Mouse (Mus musculus): ENCODE measurements around the gene Nfia.

The Nfia gene

DNA sequence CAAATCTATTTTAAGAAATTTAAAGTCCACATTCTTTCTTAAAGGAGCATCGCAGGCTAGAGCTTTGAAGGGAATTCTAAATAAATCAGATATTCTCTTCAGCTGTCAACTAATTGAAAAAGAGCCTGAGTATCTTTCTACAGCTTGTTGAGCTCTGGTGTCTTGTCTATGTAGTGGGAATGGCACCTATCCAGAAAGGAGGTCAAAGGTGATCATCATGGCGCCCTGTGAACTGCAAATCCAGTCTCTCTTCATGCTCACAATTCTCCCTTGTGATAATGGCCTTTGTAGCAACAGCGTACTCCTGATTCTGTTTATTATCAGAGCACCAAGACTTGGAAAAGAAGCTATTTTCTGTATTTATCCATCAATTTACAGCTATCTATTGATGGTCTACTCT lies 6.4 kb upstream of the Nfia start:
- DNase-seq (ENCODE audit: low read depth, low spot score) = no peak

- DNase-seq (ENCODE audit: low read depth, low spot score) = no peak
These were observed 5.5 kb upstream of the Nfia start for GRCm38 (mm10) chr4:97767025-97767424.

GRCm38 (mm10) chr4:97767516-97767915 lies 5.0 kb upstream of the Nfia start:
- no peak for DNase-seq (ENCODE audit: low read depth, low spot score)

GRCm38 (mm10) chr4:97769861-97770260 lies 2.7 kb upstream of the Nfia start:
- no peak for DNase-seq (ENCODE audit: low read depth, low spot score)

- no peak for DNase-seq (ENCODE audit: low read depth, low spot score)
These were observed 1.1 kb upstream of the Nfia start for GRCm38 (mm10) chr4:97771426-97771825.

DNA sequence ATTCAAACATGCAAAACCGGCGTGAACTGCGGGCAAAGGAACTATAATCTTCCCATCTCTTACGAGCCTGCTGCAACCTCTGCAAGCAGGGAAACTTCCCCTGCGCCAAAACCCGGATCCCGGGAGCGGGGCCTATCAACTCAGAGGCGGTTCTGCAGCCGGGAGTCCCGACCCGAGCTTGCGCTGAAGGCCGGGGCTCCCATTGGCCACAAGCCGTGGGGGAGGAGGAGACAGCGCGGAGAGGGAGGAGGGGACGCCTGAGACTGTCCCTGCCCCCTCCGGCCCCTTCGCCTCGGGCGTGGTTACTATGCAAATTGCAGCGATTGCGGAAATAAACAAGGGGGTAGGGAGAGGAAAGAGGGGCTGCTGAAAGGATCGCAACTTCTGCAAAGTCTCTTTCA lies 450 bp upstream of the Nfia start:
- peak; percentile 96 for DNase-seq (ENCODE audit: low read depth, low spot score)

DNA sequence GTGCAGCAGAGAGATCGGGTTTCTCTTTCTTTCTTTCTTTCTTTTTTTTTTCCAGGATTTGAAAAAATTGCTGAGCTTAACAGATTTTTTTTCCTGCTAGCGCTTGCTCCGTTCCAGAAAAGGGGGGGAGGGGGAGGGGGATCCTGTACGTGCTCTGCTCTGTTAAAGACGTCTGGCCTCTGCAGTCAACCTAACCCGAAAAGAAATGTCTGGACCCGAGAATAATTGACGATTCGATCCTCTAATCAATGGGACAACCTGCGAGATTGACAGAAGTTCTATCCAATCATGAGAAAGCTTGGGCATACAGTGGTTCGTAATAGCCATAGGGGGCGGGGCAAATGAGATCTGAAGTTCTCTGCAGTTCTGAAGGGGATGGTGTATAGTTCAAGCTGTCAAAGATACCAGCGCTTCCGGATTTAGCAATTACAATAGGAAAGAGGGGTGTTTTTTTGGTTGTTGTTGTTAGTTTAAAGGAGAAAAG lies 618 bp downstream of the Nfia start:
- peak; percentile 99 for DNase-seq (ENCODE audit: low read depth, low spot score)

DNA sequence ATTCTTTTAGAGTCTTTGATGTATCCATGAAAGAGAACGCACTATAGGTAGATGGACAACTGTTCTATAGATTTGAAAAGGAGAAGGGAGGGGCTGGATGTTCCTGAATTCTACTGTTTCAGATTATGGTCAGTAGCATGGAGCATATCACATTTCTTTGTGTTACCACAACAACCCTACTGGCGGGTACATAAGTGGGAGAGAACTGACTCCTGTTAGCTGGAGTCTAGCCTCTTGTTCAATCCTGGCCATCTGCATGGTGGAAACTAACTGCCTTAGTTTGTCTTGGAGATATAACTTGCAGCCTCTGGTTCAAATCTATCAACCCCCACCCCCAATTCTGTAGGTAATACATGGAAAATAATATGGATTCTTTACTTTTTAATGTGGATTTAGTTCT lies 1.3 kb downstream of the Nfia start:
- DNase-seq (ENCODE audit: low read depth, low spot score) = no peak

DNA sequence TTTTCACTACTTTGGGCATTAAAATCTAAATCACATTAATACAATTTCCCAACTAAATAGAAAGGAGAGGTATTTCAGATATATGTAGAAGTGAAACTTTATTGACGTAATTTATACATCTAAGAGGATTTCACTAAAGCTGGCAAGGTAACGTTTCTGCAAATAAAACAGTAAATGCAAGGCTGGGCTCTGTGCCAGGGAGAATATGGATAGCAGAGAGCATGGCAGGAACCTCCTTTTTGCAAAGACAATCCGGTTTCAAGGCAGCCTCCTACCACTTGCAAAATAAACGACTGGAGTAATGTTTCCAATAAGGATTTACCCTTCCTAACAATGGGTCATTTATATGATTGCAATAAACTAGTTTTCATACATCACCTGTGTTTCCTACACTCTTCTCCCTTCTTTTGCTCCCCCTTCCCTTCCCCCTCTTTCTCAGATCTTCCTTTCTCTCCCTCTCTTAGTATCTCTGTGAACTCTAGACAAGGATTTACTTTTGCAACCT lies 2.0 kb downstream of the Nfia start:
- DNase-seq (ENCODE audit: low read depth, low spot score) = no peak

DNA sequence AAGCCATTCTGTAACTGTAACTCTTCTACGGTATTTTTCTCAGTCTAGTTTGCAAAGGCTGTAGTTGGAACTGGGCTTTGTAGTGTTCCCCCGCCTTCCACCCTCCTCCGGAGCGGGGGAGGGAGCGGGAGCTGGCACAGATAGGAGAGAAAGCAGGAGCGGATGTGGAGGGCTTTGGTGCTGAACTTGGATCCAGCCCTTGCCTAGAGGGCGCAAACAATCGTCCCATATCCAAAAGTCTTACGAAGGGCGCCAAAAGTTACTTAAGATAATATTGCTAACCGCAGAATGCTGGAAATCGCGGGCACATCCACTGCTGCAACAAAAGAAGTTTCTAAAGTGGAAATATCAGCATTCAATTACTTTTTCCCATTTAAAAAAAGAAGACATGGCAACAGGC lies 2.5 kb downstream of the Nfia start:
- peak; percentile 73 for DNase-seq (ENCODE audit: low read depth, low spot score)

DNA sequence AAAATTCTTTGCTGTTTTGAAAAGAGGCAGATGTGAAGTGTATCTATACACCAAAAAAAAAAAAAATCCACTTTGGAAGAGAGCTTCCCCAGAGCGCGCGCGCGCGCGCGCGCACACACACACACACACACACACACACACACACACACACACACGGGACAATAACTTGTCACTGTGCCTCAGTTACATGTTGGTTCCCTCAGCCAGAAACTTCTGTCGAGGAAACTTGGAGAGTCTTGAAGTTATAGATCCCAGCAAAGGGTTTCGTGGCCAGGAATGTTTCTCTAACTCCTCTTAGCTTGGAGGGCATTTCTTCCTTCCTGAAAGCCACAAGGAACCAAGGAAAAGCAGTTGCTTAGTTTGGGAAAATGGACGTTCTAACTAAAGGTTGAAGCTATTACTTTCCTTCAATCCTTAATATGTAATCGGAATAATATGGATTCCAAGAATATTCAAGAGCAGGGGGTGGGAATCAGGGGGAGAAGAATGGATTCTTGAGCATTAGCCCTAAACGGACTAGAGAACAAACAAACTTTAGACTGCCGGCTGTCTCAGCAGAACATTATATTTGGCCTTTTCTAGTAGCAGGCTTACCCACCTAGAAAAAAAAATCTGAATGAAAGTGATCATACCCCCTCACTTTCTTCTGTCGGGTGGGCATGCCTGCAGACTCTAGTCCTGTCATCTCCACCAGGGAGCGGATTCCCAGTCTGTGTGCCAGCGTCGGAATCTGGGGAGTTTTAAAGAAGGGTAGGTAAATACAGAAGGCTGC lies 3.1 kb downstream of the Nfia start:
- no peak for DNase-seq (ENCODE audit: low read depth, low spot score)

DNA sequence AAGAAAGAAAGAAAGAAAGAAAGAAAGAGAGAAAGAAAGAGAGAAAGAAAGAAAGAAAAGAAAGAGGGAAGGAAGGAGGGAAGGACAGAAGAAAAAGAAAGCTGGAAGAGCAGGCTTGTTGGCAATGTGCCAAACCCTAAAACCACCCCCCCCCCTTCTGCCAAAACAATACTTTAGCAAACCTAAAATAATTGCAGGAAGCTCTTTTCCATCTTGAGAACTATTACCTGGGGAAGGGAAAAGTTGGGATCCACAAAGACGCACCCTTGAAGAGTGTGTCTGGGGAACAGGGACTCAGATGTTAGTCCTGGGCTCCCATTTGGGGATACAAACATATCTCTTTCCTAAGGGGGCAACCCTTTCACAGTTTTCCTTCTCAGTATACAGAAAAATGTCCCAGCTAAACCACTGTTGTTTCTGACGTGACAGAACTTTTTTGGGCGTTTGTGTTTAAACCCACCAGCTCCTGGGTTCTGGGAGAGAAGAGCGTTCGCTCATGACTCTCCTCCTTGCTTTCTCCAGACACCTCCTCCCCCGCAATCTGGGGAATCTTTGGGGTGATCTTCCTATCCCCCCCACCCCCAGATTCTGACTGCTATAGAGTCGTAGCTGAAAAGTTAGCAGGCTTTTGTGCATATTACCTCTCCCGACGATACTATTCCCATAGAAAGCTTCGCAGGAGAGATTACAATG lies 4.0 kb downstream of the Nfia start:
- no peak for DNase-seq (ENCODE audit: low read depth, low spot score)

GRCm38 (mm10) chr4:97777081-97777705 lies 4.7 kb downstream of the Nfia start:
- no peak for DNase-seq (ENCODE audit: low read depth, low spot score)

- peak; percentile 81 for DNase-seq (ENCODE audit: low read depth, low spot score)
These were observed 5.2 kb downstream of the Nfia start, which contains the start of gene E130114P18Rik for GRCm38 (mm10) chr4:97777706-97778176. TSS of gene E130114P18Rik (minus strand) at chr4:97778078.

DNA sequence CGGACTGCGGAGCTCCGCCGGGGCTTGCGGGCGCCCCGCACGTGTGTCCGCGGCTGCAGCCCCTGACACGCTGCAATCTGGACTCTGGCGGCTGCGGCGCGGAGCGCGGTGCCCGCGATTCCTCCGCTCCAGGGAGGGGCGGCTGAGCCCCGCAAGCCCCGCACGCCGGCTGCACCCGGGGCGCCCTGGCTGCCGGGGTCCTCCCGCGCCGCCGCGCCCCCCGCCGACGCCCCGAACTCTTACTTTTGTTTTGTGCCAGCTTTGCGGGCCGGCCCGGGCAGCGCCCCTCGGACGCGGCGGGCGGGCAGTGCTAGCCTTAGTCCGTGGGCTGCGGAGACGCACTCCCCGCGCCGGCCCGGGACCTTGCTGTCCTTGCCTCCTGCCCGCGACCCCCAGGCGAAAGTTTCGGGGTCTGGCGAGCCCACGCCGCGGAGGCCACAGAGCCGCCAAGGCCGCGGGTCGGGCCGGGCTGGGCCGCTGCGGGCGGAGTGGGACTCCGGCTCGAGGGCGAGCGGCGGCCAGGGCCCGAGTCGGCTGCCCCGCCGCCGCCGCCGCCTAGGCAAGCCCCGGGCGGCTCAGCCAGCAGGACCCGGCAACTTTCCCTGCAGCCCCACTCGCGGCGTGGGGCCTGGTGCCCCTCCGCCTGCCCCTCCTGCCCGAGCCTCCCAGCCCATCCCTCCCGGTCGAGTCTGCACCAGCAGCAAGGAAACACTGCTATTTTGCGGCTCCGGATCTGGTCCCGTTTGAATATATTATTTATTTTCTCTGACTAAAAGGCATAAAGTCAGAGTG lies 5.9 kb downstream of the Nfia start:
- DNase-seq (ENCODE audit: low read depth, low spot score) = no peak

GRCm38 (mm10) chr4:97779003-97779930 lies 6.7 kb downstream of the Nfia start:
- peak; percentile 34 for DNase-seq (ENCODE audit: low read depth, low spot score)

- DNase-seq (ENCODE audit: low read depth, low spot score) = no peak
These were observed 7.5 kb downstream of the Nfia start for GRCm38 (mm10) chr4:97780024-97780423.

DNA sequence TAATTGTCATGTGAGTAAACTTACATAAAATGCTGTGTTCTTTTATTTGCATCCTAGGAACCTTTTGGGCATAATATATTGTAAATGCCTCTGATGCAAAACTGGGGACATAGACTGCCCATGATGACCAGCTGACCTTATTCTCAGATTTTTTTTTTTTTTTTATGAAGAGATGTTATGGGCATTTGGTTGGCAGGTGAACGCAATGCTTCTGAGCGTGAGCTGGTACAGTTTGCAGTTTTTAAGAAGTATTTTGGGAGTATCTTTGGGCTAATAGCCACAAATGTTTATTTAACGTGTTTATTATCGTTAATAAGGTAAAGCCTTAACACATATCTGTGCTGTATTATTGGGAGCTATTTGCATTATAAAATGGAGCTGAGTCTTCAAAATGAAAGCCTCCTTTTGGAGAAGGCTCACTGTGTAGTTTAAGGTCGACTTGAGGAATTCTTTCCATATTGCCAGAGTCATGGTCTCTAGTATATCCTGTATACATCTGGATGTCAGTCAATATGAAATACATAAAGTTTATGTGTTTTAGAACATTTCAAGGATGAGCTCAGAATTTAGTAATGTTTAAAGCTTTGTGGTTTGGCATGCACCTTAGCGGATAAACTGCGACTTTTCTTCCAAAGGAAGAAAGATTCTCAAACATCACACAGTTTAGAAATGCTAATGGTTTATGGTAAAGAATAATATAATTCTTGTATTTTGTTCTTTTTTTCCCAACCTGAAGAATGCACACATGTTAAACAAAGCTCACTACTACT lies 8.3 kb downstream of the Nfia start:
- DNase-seq (ENCODE audit: low read depth, low spot score) = no peak

DNA sequence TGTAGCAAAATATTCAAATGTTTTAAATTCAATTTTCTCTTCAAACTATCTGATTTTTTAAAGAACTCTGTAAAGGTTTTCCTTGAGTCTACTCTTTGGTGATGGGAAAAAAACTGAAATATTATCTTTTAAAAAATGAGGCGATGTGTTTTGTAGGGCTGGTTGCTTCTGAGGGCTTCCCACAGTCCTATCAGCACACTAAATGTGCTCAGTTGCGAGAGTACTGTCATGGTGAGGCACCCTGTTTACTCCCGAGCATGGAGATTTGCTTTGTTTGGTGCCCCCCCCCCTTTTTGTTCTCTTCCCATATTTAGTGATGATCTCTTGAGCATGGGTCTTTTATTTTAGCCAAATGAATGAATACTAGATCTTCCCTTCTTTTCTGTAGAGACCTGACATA lies 9.5 kb downstream of the Nfia start:
- DNase-seq (ENCODE audit: low read depth, low spot score) = no peak

GRCm38 (mm10) chr4:97782497-97782896 lies 10.0 kb downstream of the Nfia start:
- DNase-seq (ENCODE audit: low read depth, low spot score) = no peak
